Mouse (Mus musculus): ENCODE results near the gene Bst1.

Gene Bst1

DNA sequence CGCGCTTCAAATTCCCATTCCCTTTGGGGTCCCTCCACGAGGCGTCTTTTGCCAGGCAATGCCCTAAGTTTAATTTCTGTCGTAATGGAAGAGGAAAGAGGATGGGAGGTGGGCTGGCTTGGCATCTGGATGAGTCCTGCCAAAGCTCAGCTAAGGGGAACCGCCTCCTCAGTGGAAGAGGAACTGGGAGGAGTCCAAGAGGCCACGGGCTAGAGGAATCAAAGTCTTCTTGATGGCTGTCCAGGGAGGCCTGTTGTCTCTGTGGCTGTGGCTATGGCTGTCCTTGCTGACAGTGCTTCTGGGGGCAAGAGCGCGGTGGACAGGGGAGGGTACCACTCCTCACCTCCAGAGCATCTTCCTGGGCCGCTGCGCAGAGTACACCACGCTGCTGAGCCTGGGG is at the start of gene Bst1:
Gene Bst1 (plus strand): TSS at position 191 of the 400 bp plus-strand sequence.
- in situ Hi-C loops (cut with MboI, MseI) = loop anchor here in 1 of 2 experiments (25.0 kb wide), 1 partner anchor 581 kb away; the partner anchor contains the start of gene Cpeb2

DNA sequence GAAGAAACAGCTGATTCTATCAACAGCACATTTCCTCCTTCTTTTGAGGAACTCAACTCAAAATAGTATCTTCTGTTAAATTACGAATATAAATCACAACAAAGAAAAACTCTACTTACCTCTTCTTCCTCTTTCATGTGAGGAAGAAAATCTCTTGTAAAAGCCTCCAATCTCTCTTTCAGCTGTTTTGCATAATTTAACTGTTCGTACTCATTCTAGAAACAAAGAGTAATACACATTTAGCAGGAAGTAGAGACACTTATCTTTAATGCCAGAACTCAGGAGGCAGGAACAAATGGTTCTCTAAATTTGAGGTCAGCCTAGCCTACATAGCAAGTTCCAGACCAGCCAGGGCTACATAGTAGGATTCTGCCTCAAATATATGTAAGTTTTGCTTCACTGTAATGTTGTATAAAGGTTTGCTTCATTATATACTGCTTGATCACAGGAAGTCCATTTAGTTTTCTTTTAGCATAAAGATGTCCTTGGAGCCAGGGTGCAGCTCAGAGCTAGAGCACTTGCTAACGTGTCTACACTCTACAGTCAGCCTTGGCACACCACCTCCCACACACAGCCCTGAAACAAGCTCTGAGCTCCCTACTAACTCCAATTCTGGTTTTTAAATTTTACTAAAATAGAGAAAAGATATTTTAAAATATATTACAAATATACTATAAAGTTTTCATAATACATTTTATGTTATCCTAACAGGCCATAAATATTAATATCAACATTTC is 47.9 kb upstream of the Bst1 start:
- in situ Hi-C loops (cut with MboI, MseI) = loop anchor here in 1 of 2 experiments (10.0 to 25.0 kb wide), 2 partner anchors 1917 to 1926 kb away; partner anchors contain the start of gene Bod1l

DNA sequence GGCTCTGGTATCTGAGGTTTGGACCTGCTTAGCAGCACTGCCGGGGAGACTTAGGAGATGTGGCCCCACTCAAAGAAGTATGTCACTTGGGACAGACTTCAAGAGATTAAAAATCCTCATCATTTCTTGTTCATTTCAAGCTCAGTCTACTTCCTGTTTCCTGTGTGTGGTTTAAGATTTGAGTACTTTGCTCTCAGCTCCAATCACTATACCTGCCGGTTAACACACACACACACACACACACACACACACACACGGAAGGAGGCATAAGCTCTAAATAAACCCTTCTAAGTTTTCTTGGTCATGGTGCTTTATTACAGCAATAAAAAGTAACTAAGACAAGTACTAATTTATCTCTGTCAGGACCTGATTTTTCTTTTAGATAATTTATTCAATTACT is 47.1 kb upstream of the Bst1 start:
- in situ Hi-C loops (cut with MboI, MseI) = loop anchor here in 1 of 2 experiments (10.0 to 25.0 kb wide), 2 partner anchors 1916 to 1927 kb away; partner anchors contain the start of gene Bod1l

DNA sequence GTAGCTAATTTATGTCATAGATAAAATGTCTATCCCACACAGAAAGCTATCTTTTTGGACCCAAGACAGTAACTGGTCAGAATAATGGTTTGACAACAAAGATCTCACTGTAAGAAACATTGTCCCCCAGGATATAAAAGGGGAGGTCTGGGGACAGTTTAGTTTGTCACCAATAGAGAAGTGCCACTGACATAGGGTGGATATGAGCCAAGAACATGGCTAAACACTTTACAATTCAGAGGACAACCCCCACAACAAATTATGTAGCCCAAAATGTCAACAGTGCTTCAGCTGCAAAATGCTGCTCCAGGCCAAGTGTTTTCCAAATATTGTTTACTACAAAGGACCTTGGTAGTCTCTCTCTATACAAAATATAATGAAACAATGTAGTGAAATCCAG is 42.3 kb upstream of the Bst1 start:
- in situ Hi-C loops (cut with MboI, MseI) = loop anchor here in 1 of 2 experiments (10.0 kb wide), 1 partner anchor 1932 kb away; the partner anchor contains the start of gene Bod1l

DNA sequence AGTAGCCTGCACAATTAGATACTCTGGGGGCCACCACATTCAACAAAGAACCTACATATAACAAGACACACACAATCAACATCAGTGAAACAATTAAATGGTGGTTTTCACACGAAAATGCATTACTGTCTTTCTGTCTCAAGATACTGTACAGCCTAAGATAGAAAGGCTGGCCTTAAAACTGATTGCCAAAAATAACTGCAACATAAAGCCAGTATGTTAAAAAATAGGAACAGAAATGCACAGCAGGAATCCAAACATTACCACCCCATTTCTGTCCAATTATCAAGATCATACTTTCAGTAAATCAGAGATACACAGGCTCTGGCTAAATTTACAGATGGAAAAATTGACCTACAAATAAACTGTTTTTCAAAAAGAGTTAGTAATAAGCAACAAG is 41.7 kb upstream of the Bst1 start:
- in situ Hi-C loops (cut with MboI, MseI) = loop anchor here in 1 of 2 experiments (10.0 kb wide), 1 partner anchor 1932 kb away; the partner anchor contains the start of gene Bod1l

DNA sequence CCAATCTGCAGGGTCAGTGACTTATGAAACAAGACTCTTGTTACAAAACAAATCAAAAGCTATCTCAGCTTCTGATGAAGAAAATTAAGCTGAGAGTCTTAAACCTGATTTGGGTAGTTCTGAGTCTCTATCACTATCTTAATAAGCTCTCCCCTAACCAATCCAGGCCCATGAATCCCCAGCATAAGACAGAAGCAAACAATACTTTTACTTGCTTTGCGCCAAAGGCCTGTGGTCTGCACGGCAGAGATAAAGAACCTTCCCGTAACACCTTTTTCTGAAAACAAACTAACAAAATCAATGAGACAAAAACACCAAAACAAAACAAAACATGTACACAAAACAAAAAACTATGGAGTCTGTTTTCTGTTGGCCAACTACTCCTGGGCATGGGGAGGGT is 40.1 kb upstream of the Bst1 start:
- in situ Hi-C loops (cut with MboI, MseI) = loop anchor here in 1 of 2 experiments (10.0 kb wide), 1 partner anchor 1934 kb away; the partner anchor contains the start of gene Bod1l

DNA sequence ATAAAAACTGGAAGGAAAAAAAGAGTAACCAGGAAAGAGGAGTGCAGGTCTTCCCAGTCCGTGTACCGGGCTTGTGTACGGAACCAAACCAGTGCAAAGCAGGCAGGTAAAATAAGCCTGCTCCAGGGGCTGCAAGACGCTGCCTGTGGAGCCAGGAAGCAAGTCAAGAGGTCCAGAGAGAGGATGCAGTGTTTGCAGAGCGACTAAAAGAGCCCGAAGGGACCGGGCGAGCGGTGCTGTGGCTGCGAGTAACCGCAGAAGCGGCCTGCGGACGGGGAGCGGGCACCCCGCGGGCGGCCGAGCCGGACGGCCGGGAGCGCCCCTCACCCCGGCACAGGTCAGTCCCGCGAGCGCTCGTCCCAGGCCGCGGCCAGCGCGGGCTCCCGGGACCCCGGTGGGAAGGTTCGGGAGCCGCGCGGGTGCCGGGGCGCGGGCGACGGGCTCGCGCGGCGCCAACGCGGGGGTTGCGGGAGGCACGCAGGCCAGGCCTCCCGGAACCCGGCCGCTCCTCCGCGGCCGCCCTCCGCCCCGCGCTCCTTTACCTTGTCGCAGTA is 37.2 kb upstream of the Bst1 start:
- in situ Hi-C loops (cut with MboI, MseI) = no loop called here

DNA sequence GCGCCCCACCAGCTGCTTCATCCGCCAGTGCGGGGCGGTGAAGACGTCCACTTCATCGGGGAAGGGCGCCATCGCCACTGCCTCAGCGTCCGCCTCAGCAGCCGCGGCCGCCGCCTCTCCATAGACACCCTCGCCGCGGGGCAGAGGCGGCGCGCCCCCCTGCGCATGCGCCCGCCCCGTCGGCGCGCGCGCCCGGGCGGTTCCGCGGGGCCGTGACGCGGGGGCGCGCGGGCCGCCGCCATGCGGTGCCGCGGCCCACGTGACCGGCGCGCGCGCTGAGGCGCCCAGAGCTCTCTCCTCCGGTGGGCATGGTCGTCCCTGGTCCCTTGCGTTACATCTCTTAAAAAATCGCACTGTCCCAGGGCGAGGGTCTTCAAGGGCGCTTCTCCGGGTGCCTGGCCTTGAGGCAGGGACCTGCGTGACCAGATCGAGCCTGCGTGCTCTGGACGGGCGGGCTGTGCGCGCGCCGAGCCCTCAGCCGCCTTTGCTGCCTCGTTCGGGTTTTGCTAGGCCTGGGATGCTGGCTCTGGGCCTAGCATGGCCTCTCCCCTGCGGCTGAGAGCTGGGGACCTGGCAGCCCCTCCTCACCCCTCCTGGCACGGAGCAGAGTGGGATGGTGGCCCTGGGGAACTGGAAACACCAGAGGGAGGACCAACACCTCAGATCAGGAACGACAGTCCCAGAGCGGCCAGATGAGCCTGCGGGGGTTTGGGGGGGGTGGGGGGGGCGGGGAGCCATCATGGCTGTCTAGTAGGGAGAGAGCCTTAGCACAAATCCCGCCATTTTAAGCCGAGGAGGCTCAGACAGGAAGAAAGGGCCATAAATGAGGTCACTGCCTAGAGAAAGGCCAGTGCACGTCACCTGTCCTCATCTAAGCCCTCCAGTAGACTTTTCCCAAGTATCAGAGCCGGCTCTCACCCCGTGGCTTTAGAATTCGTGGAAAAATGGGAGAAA is 36.4 kb upstream of the Bst1 start:
- in situ Hi-C loops (cut with MboI, MseI) = no loop called here

DNA sequence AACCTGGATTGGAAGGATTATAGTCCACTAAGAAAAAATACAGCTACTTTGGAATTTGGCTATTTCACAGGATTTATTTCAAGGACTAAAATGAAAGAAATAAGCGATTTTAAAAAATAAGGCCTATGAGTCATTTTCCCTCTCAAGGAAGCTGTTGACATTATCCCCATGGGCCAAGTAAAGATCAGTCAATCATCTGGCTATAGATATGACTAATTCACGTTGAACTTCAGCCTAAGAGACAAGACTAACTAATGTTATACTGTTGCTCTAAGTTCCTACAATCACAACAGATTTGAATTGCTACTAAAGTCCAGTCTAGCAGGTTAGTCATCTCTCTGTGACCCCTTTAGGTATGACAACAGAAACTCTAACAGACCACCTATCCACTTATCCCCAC is 34.7 kb upstream of the Bst1 start:
- in situ Hi-C loops (cut with MboI, MseI) = no loop called here

DNA sequence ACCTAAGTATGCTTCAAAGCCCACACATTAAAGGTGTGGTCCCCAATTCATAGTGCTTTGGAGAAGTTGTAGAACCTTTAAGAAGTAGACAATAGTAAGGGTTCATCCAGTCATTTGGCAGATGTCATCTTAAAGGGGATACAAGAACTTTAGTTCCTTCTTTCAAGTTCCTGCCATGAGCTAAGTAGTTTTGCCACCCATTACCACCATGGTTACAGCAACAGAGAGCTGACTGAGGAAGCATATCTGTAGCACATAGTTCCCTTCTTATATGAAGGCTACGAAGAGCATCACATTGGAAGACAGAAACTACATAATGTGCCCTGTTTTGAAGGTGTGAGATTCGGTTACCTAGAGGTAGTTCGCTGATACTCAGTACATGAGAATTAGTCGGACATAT is 32.1 kb upstream of the Bst1 start:
- in situ Hi-C loops (cut with MboI, MseI) = no loop called here

DNA sequence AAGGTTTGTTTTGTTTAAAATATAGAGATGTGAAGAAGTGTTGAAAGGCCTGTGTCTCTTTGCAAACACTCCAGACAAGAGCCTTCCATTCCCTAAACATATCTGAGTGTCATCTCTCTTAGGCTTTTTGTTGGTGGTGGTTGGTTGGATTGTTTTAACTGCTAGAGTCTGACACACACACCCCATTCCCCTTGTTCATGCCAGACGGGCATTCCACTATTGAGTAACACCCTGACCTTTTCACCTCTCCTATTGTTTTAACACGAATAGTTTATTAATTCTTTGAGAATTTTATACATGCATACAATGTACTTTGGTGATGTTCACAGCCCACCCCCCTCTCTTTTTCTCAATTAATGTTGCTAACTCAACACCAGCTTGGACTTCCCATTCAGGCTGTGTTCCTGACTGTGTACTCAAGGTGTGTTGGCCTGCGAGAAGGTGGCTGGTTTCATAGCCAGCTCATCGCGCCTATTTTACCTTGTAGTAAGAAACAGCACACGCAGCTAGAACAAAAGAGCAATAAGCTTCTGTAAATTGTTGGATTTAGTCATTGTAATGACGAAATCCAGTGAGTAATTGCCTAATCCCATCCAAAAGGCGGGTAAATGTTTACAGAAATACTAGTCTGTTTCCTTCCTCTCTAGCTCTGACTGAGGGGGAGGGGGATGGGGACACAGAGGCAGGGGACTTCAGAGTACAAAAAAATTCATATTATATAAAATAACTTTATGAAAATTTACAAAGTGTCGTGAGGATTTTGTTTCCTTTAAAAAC is 30.5 kb upstream of the Bst1 start:
- in situ Hi-C loops (cut with MboI, MseI) = no loop called here

DNA sequence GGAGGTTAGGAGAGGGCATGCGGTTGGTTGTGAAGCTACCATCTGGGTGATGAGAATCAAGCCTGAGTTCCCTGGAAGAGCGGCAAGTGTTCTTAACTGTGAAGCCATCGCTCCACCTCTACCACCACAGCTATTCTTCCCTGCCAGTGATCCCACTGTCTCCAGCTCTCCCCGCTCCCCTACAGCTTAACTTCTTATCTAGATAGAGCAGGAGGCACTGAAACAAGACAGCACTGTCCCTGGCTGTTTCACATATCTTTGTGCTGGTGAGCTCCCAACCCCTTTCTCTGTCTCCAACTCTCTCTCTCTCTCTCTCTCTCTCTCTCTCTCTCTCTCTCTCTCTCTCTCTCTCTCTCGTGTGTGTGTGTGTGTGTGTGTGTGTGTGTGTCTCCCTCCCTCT is 26.3 kb upstream of the Bst1 start:
- in situ Hi-C loops (cut with MboI, MseI) = no loop called here

DNA sequence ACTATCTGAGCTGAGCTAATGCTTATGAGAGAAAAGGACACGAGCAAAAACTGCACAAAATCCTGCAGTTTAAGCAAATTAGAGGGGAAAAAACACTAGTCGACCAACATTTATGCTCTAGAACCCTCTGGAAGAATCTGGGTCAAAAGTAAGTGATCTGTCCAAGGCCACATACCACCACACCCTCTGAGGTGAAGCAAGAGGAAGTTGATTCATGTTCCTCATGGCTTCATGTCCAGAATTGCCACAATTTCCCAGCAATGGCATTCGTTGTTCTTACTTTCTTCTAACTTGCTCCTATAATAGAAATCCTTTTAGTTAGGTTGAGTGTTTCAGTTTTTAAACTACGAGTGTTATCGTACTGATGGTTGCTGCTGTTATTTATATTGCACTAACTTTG is 19.2 kb upstream of the Bst1 start:
- in situ Hi-C loops (cut with MboI, MseI) = no loop called here

DNA sequence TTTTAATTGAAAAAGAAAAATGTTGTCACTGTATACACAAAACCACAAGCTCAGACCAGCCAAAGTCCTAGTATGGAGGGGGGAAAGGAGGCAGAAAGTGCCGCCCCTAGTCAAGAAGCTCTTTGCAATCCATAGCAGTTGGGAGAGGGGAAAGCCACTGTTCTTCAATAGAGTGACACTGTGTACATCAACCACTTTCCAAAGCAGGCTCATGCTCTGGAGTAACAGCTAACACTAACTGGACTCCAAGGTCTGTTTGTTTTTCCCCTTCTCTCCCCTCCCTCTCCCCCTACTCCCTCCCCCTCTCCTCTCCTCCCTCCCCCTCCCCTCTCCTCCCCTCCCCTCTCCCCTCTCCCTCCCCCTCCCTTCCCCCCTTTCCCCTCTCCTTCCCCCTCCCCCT is 18.0 kb upstream of the Bst1 start:
- in situ Hi-C loops (cut with MboI, MseI) = loop anchor here in 1 of 2 experiments (10.0 to 25.0 kb wide), 2 partner anchors 126 to 563 kb away; partner anchors contain the start of gene Cpeb2

DNA sequence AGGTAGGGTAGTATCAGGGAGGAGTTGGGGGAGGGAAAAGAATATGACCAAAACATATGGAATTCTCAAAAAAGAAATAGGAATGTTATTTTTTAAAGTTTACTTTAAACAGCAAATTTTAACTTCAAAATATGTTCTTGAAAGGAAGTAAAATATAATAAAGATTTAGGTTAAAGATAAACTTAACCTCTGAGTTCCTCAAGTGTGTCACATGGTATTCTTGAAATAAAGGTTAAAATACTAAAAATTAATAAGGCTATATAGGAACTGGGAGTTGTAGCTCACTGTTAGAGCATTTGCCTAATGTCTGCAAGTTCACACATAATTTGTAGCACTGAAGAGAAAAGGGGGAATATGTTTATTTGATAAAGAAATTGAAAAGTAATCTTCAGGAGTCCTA is 17.4 kb upstream of the Bst1 start:
- in situ Hi-C loops (cut with MboI, MseI) = loop anchor here in 1 of 2 experiments (10.0 to 25.0 kb wide), 2 partner anchors 126 to 564 kb away; partner anchors contain the start of gene Cpeb2

DNA sequence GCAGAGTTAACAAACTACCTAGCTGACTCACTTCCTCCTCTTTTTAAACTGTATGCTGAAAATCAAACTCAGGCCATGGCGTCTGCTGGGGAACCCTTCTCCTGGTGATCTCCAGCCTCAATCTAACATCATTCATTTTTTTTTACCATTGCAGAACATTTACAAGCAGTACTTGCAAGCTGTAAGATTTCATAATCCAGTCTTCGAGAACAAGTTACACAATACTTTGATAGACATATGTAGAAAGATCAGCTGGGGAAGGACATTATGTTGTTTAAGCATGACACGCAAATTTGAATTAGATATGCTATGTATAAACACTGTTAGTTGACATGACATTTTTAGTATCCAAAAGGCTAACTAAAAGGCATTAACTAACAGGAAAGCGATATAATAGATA is 16.9 kb upstream of the Bst1 start:
- in situ Hi-C loops (cut with MboI, MseI) = loop anchor here in 1 of 2 experiments (10.0 to 25.0 kb wide), 2 partner anchors 127 to 564 kb away; partner anchors contain the start of gene Cpeb2

DNA sequence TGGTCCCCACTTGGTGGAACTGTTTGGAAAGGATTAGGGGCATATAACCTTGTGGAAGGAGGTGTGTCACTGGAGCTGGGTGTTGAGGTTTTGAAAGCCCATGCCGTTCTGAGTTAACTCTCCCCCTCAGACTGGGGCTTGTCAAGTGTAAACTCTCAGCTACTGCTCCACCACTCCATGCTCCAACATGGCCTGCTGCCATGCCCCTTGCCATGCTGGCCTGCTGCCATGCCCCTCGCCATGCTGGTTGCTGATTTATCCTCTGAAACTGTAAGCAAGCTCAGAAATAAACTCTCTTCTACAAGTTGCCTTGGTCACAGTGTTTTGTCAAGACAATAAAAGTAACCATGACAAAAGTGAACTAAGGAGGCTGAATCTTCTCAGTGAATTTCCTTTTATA is 13.3 kb upstream of the Bst1 start:
- in situ Hi-C loops (cut with MboI, MseI) = loop anchor here (5.0 to 25.0 kb wide), 3 partner anchors 52 to 568 kb away; partner anchors contain the start of gene Cpeb2 (in 1 of the 2)

DNA sequence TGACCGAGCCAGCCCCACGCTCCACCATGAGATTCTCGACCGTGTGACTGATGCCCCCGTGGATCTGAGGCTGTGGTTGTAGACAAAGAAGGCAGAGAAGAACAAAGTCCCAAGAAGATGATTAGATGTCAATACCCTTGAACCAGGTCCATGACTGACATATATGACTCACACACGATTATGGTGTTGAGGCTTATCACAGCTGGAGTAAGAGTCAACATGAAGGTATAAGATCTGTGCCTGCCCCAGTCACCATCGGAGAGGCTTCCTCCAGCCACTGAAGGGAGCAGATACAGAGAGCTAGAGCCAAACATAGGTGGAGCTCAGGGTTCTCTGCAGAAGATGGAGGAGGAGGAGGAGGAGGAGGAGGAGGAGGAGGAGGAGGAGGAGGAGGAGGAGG is 12.3 kb upstream of the Bst1 start:
- in situ Hi-C loops (cut with MboI, MseI) = loop anchor here (5.0 to 25.0 kb wide), 3 partner anchors 51 to 569 kb away; partner anchors contain the start of gene Cpeb2 (in 1 of the 2)

DNA sequence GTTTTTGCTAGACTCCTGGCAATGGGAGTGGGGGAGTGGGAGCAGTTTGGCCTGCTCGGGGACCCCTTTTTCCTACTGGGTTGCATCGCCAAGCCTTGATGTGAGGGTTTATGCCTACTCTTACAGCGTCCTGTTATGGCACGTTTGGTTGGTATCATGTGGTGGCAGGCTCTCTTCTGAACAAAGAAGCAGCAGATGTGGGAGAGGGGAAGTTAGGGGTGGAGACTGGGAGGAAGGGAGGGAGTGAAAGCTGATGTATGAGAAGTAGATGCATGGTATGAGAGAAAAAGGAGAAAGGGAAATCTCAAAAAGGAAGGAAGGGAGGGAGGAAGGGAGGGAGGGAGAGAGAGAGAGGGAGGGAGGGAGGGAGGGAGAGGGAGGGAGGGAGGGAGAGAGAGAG is 11.8 kb upstream of the Bst1 start:
- in situ Hi-C loops (cut with MboI, MseI) = loop anchor here (5.0 to 25.0 kb wide), 3 partner anchors 50 to 570 kb away; partner anchors contain the start of gene Cpeb2 (in 1 of the 2)
